Mouse (Mus musculus): Measurements from ENCODE around the gene Gm2001. TPM values are rescaled to one million over a fixed set of nuclear protein-coding genes. Genes with fewer than 3 reads are reported as not detected.
"Not testable (repeated sequence)": the region's sequence is repeated elsewhere in the genome, so short reads cannot be mapped to it uniquely, and the experiment has no call there.

The Gm2001 gene
- not detected for total RNA-seq (2021)

GRCm38 (mm10) chr12:87842239-87842638, at the start of gene Gm2001:
Gene Gm2001, minus strand, starts transcription at chr12:87842339.
- intact Hi-C loops (cut with DNase I); DNase-seq: not testable (repeated sequence)

- DNase-seq; intact Hi-C loops (cut with DNase I): not testable (repeated sequence)
Observed at GRCm38 (mm10) chr12:87873772-87874171, 31.6 kb upstream of the Gm2001 start, which contains the start of gene Gm2016. Gene Gm2016, plus strand, starts transcription at chr12:87874072.

- intact Hi-C loops (cut with DNase I); DNase-seq: not testable (repeated sequence)
Observed at GRCm38 (mm10) chr12:87864048-87864447, 21.9 kb upstream of the Gm2001 start.

GRCm38 (mm10) chr12:87863638-87864037, 21.5 kb upstream of the Gm2001 start:
- DNase-seq; intact Hi-C loops (cut with DNase I): not testable (repeated sequence)

GRCm38 (mm10) chr12:87861740-87862692, 19.9 kb upstream of the Gm2001 start:
- peak in 1 of 2 experiments; percentile 5 for DNase-seq

GRCm38 (mm10) chr12:87856067-87856466, 13.9 kb upstream of the Gm2001 start:
- intact Hi-C loops (cut with DNase I); DNase-seq: not testable (repeated sequence)

More at GRCm38 (mm10) chr12:87861740-87862692, 19.9 kb upstream of the Gm2001 start:
- intact Hi-C loops (cut with DNase I) = not testable (repeated sequence)

GRCm38 (mm10) chr12:87850657-87851056, 8.5 kb upstream of the Gm2001 start:
- intact Hi-C loops (cut with DNase I) = not testable (repeated sequence)

GRCm38 (mm10) chr12:87816277-87816676, 25.9 kb downstream of the Gm2001 start, which contains the start of gene BB287469:
Gene BB287469, plus strand, starts transcription at chr12:87816577.
- DNase-seq; intact Hi-C loops (cut with DNase I): not testable (repeated sequence)

More at GRCm38 (mm10) chr12:87850657-87851056, 8.5 kb upstream of the Gm2001 start:
- not testable (repeated sequence) for DNase-seq

GRCm38 (mm10) chr12:87797971-87798370, 44.2 kb downstream of the Gm2001 start:
- intact Hi-C loops (cut with DNase I) = not testable (repeated sequence)

GRCm38 (mm10) chr12:87795212-87795611, 46.9 kb downstream of the Gm2001 start, which contains the start of gene Gm21936:
Gene Gm21936, plus strand, starts transcription at chr12:87795512.
- DNase-seq; intact Hi-C loops (cut with DNase I): not testable (repeated sequence)

More at GRCm38 (mm10) chr12:87797971-87798370, 44.2 kb downstream of the Gm2001 start:
- not testable (repeated sequence) for DNase-seq

Other genes starting within 250 kb of the Gm2001 start
- gene Oog1, start 239.7 kb downstream of the Gm2001 start, total RNA-seq (2021) = not detected
- not detected for gene Gm4027, start 223.5 kb downstream of the Gm2001 start, total RNA-seq (2021)
- not detected for gene Gm16381, start 197.7 kb downstream of the Gm2001 start, total RNA-seq (2021)
- not detected for gene Gm21319, start 66.6 kb downstream of the Gm2001 start, total RNA-seq (2021)
- not detected for gene Gm21936, start 46.8 kb downstream of the Gm2001 start, total RNA-seq (2021)
- gene BB287469, start 25.8 kb downstream of the Gm2001 start, total RNA-seq (2021) = not detected
- not detected for gene Gm2016, start 31.7 kb upstream of the Gm2001 start, total RNA-seq (2021)
- gene Gm2022, start 53.0 kb upstream of the Gm2001 start, total RNA-seq (2021) = not detected
- not detected for gene Gm2035, start 77.5 kb upstream of the Gm2001 start, total RNA-seq (2021)
- not detected for gene Gm2042, start 111.7 kb upstream of the Gm2001 start, total RNA-seq (2021)
- gene Gm2075, start 169.5 kb upstream of the Gm2001 start, total RNA-seq (2021) = not detected
- gene Gm6803, start 176.4 kb upstream of the Gm2001 start, total RNA-seq (2021) = not detected
- gene Gm2056, start 184.7 kb upstream of the Gm2001 start, total RNA-seq (2021) = not detected
- gene Gm16368, start 241.4 kb upstream of the Gm2001 start, total RNA-seq (2021) = not detected

Data from heart, postnatal 36 days (tissue).